Mouse (Mus musculus): ENCODE data around the gene Rrp8. TPM values are rescaled to one million over a fixed set of nuclear protein-coding genes. Genes with fewer than 3 reads are reported as not detected.
A peak's percentile ranks its signal among the peaks of the same experiment; 100 is the strongest.

Gene Rrp8
- total RNA-seq, 2 experiments from 2014 or later: 10.9 to 14.6 TPM

- DNase-seq (ENCODE audit: low spot score in 2 of 2): no peak
Measured at GRCm38 (mm10) chr7:105721916-105722315, 15.3 kb downstream of the Rrp8 start.

GRCm38 (mm10) chr7:105715366-105715765 lies 21.8 kb downstream of the Rrp8 start:
- DNase-seq (ENCODE audit: low spot score in 2 of 2): no peak

GRCm38 (mm10) chr7:105708733-105709132 lies 28.5 kb downstream of the Rrp8 start:
- DNase-seq (ENCODE audit: low spot score in 2 of 2): no peak

- no peak for DNase-seq (ENCODE audit: low spot score in 2 of 2)
Measured at GRCm38 (mm10) chr7:105703816-105704215, 33.4 kb downstream of the Rrp8 start.

GRCm38 (mm10) chr7:105703184-105703583 lies 34.0 kb downstream of the Rrp8 start:
- DNase-seq (ENCODE audit: low spot score in 2 of 2): peak; percentile 39 to 69

- no peak for DNase-seq (ENCODE audit: low spot score in 2 of 2)
Measured at GRCm38 (mm10) chr7:105690875-105691274, 46.3 kb downstream of the Rrp8 start.

- no peak for DNase-seq (ENCODE audit: low spot score in 2 of 2)
Measured at GRCm38 (mm10) chr7:105685541-105686197, 51.5 kb downstream of the Rrp8 start.

Other genes with a start within 250 kb of the Rrp8 start
- 10 to 100 TPM; 83.8 to 89.3 TPM for gene Smpd1, start 183.0 kb downstream of the Rrp8 start, total RNA-seq (2021)
- 100 to 1,000 TPM; 382 to 388 TPM for gene Apbb1, start 155.7 kb downstream of the Rrp8 start, total RNA-seq (2021)
- under 1 TPM in 1 of 2 experiments, not detected in 1; 0.42 TPM for gene Hpx, start 137.2 kb downstream of the Rrp8 start, total RNA-seq (2021)
- gene Trim3, start 103.8 kb downstream of the Rrp8 start, total RNA-seq (2021): 100 to 1,000 TPM; 122 to 136 TPM
- 10 to 100 TPM; 69.2 to 73.6 TPM for gene Timm10b, start 97.3 kb downstream of the Rrp8 start, total RNA-seq (2021)
- gene Arfip2, start 97.0 kb downstream of the Rrp8 start, total RNA-seq (2021): 100 to 1,000 TPM; 101 to 110 TPM
- gene Gm45799, start 96.8 kb downstream of the Rrp8 start, total RNA-seq (2021): 10 to 100 TPM in 1 of 2 experiments, 1 to 10 TPM in 1; 7.7 to 16.5 TPM
- gene Dnhd1, start 86.6 kb downstream of the Rrp8 start, total RNA-seq (2021): 1 to 10 TPM; 3.9 to 7.0 TPM
- gene Ilk, start 793 bp downstream of the Rrp8 start, total RNA-seq (2021): 10 to 100 TPM; 73.0 to 77.8 TPM
- gene Taf10, start 7.0 kb upstream of the Rrp8 start, total RNA-seq (2021): 100 to 1,000 TPM; 108 to 114 TPM
- gene Tpp1, start 14.8 kb upstream of the Rrp8 start, total RNA-seq (2021): 10 to 100 TPM; 59.2 to 65.2 TPM
- gene Dchs1, start 50.3 kb upstream of the Rrp8 start, total RNA-seq (2021): 10 to 100 TPM; 10.9 to 11.8 TPM
- gene Mrpl17, start 73.7 kb upstream of the Rrp8 start, total RNA-seq (2021): 100 to 1,000 TPM; 104 to 108 TPM
- gene Gm4070, start 216.6 kb upstream of the Rrp8 start, total RNA-seq (2021): 1 to 10 TPM; 1.3 to 2.0 TPM

Measured in layer of hippocampus, adult 18-20 months (tissue).